Mouse (Mus musculus) hindbrain, embryonic 13.5 days (tissue): Measurements from ENCODE around the gene Ndrg2. TPM values are rescaled to one million over a fixed set of nuclear protein-coding genes. Genes with fewer than 3 reads are reported as not detected.
"Not testable (repeated sequence)": the region's sequence is repeated elsewhere in the genome, so short reads cannot be mapped to it uniquely, and the experiment has no call there.

ENCODE experiments used
- ATAC-seq: fragments of 200-750 bp; cut with Nextera tagmentation; 2 replicates; pipeline ENCODE4 v1.8.0; 2017; ENCODE audit warnings: moderate TSS enrichment; ENCODE audit not compliant: low FRiP score
- H3K27ac ChIP-seq: fragments of 300-500 bp; sonication (generic); 2 replicates; pipeline ENCODE4 v1.5.1; 2015; ENCODE audit warnings: inconsistent platforms, mild to moderate bottlenecking, moderate library complexity
- H3K27me3 ChIP-seq: fragments of 300-500 bp; sonication (generic); 2 replicates; pipeline ENCODE4 v1.6.1; 2015; ENCODE audit warnings: mild to moderate bottlenecking, inconsistent platforms
- H3K36me3 ChIP-seq: fragments of 300-500 bp; sonication (generic); 2 replicates; pipeline ENCODE4 v1.6.1; 2015; ENCODE audit warnings: mild to moderate bottlenecking, inconsistent platforms
- H3K4me1 ChIP-seq: fragments of 300-500 bp; sonication (generic); replicated peaks from 2 replicates; pipeline ENCODE4 v1.6.1; 2015; ENCODE audit warnings: inconsistent platforms
- H3K4me2 ChIP-seq: fragments of 300-500 bp; sonication (generic); 2 replicates; pipeline ENCODE4 v1.6.1; 2015; ENCODE audit warnings: inconsistent platforms, mild to moderate bottlenecking, moderate library complexity
- H3K4me3 ChIP-seq: fragments of 300-500 bp; sonication (generic); 2 replicates; pipeline ENCODE4 v1.5.1; 2015; ENCODE audit warnings: mild to moderate bottlenecking, inconsistent platforms
- H3K9ac ChIP-seq: fragments of 300-500 bp; sonication (generic); 2 replicates; pipeline ENCODE4 v1.6.1; 2015; ENCODE audit warnings: mild to moderate bottlenecking, inconsistent platforms
- H3K9me3 ChIP-seq: fragments of 300-500 bp; sonication (generic); 2 replicates; pipeline ENCODE4 v1.6.1; 2016; ENCODE audit warnings: inconsistent platforms
- WGBS: fragments of 180-500 bp; shearing (Covaris S2); methylation state at CpG from one replicate; pipeline ENCODE4 v1.1.7; 2015; 5-methylcytosine and 5-hydroxymethylcytosine counted together
- polyA plus RNA-seq: library from polyadenylated mRNA; unstranded; fragments of >200 nt; fragmentation: Nextera tagmentation; extraction: Ambion mirVana; gene quantifications from 2 replicates; pipeline ENCODE4 v1.2.1, GENCODE M21; 2015

Gene Ndrg2
- polyA plus RNA-seq, 1 experiment from 2014 or later, result 144 TPM

DNA sequence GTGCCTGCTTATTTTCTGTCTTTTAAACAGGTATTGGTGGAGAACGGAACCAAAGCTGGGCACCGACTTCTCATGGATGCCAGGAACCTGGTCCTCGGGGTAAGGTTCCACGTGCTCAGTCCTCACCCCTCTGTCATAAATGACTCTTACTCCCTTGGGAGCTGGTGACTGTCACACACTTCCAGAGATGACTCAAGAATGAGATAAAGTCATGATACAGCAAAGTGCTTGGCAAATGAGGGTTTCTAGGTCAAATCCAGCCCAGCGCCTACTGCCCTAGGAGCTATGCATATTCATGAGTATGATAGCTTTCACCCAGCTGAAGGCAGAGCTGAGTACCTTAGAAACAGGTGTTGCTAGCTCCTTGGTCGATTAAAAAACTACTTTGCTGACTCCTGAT is 24.1 kb downstream of the Ndrg2 start:
- Histone ChIP-seq H3K36me3 (peaks cover 82% of the 10 kb centered on the region), H3K4me3 (no peak overlapping the region), H3K27ac (no peak overlapping the region), H3K9ac (no peak overlapping the region), H3K4me2 (no peak overlapping the region), H3K9me3 (no peaks in the 10 kb centered on the region), H3K27me3 (no peaks in the 10 kb centered on the region), H3K4me1 (peaks cover 18% of the 10 kb centered on the region)
- ATAC-seq, result no peak
- WGBS, result 87% methylated on average over 6 of the region's 6 CpGs

DNA sequence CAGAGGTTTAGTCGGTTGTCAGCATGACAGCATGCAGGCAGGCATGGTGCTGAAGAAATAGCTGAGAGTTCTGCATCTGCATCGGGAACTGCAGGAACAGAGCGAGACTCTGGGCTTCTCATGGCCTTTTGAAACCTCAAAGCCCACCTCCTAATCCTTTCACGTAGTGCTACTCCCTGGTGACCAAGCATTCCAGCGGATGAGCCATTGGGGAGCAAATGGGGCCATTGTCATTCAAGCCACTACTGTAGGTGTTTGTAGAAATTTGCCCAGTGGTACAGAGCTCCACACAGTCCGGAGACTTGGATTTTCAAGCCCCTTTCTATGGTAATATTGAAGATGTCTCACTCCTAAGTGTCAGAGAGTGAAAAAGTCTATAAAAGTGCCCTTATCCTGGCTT is 27.9 kb downstream of the Ndrg2 start:
- no peaks in the 10 kb centered on the region for H3K27me3 ChIP-seq
- peaks cover 21% of the 10 kb centered on the region for H3K4me1 ChIP-seq
- peak overlapping the region; percentile 91 for H3K9ac ChIP-seq
- no peak overlapping the region for H3K27ac ChIP-seq
- no peak for ATAC-seq
- 53% methylated on average over 6 of the region's 6 CpGs for WGBS
- peaks cover 50% of the 10 kb centered on the region for H3K36me3 ChIP-seq
- peak overlapping the region; percentile 77 for H3K4me3 ChIP-seq
- no peaks in the 10 kb centered on the region for H3K9me3 ChIP-seq
- peak overlapping the region; percentile 71 for H3K4me2 ChIP-seq

DNA sequence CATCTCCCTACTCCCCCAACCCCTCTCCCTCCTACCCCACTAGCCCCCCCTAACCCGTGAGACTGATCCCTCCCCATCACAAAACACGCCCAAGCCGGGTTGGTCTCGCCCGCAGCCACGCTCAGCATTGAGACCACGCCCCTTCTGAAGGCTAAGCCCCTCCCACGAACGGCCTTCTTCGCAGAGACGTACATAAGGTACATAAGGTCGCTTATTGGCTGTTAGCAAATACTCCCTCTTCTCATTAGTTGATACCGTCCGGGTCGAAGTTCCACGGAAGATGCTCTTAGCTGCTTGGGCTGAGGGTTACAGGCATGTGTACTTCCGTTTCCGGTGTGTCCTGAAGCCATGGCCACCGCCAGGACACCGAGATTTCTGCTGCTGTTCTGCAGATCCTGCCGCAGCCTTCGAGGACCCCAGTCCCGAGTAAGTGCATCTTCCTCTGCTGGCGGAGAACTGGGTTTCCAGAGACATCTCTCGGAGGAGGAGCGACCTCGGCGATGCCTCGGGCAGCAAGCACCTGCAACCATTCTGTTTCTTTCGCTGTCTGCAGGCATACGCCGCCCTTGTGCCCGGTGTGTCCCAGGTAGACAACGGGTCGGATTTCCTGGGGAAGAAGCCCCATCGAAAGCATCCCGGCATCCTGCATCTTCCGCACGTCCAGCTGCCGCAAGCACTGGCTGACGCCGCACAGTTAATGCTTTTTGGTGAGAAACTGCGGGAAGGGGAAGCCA is 29.2 kb downstream of the Ndrg2 start, which contains the start of gene Mettl17:
Mettl17 (plus strand) TSS at position 245 of the 734 bp plus-strand sequence.
- Histone ChIP-seq H3K27me3 (no peaks in the 10 kb centered on the region), H3K9me3 (no peaks in the 10 kb centered on the region), H3K4me1 (peaks cover 21% of the 10 kb centered on the region), H3K27ac (peak within 1 kb of the TSS; percentile 86), H3K4me3 (peak within 1 kb of the TSS; percentile 77), H3K9ac (peak within 1 kb of the TSS; percentile 91), H3K4me2 (peak within 1 kb of the TSS; percentile 71), H3K36me3 (peaks cover 37% of the 10 kb centered on the region)
- WGBS, result under 1% methylated on average over 43 of the region's 43 CpGs
- ATAC-seq, result peak; percentile 98

DNA sequence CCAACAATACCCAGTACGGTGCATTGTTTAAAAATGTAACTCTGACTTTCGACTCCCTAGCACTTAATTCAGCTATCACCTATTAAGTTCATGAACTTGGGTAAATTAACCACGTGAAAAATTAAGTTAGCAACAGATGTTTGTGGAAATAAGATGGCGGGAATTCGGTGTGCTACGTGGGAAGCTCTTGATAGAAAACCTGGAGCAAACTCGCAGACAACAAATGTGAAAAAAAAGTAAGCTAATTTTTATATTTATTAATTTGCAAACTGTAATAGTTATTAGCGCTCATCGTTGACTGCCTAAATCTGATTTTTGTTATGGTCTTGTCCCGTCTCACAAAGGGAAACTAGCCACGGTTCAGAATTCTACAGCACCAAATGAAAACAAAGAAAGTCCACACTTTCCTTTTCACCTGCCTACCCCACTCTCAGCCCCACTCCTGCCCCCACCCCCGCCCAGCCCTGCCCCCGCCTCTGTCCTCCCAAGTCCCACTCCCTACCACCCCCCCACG is 29.9 kb downstream of the Ndrg2 start:
- no peaks in the 10 kb centered on the region for H3K27me3 ChIP-seq

DNA sequence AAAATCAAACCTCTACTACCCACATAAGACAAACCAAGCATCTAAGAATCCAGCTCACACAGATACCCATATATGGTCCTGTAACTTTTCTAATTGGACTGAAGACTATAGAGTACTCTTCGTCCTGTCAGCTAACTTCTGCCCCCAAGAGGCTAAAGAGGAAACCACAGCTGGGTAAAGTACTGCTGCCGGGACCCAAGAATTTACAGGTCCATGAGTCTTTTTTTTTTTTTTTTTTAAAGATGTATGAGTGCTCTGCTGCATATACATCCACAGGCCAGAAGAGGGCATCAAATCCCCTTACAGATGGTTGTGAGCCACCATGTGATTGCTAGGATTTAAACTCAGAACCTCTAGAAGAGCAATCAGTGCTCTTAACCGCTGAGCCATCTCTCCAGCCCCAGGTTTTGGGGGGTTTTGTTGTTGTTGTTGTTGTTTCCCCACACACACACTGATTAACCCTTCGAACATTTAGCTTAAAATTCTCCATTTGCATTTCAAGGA is 30.4 kb downstream of the Ndrg2 start:
- WGBS, result under 1% methylated on average over 4 of the region's 4 CpGs
- peaks cover 25% of the 10 kb centered on the region for H3K36me3 ChIP-seq
- H3K4me2 ChIP-seq, result peak overlapping the region; percentile 71
- H3K9me3 ChIP-seq, result no peaks in the 10 kb centered on the region
- H3K4me3 ChIP-seq, result peak overlapping the region; percentile 77
- peak overlapping the region; percentile 86 for H3K27ac ChIP-seq
- no peaks in the 10 kb centered on the region for H3K27me3 ChIP-seq
- peak; percentile 35 for ATAC-seq
- peaks cover 21% of the 10 kb centered on the region for H3K4me1 ChIP-seq
- peak overlapping the region; percentile 62; the same call in 1 of the 2 replicates for H3K9ac ChIP-seq

More for the DNA sequence above, 29.9 kb downstream of the Ndrg2 start:
- H3K4me3 ChIP-seq, result peak overlapping the region; percentile 77
- peaks cover 30% of the 10 kb centered on the region for H3K36me3 ChIP-seq
- peak overlapping the region; percentile 71 for H3K4me2 ChIP-seq
- H3K4me1 ChIP-seq, result peaks cover 21% of the 10 kb centered on the region
- H3K9ac ChIP-seq, result peak overlapping the region; percentile 62
- H3K27ac ChIP-seq, result peak overlapping the region; percentile 86
- no peaks in the 10 kb centered on the region for H3K9me3 ChIP-seq
- ATAC-seq, result peak; percentile 52
- WGBS, result 2% methylated on average over 14 of the region's 14 CpGs

DNA sequence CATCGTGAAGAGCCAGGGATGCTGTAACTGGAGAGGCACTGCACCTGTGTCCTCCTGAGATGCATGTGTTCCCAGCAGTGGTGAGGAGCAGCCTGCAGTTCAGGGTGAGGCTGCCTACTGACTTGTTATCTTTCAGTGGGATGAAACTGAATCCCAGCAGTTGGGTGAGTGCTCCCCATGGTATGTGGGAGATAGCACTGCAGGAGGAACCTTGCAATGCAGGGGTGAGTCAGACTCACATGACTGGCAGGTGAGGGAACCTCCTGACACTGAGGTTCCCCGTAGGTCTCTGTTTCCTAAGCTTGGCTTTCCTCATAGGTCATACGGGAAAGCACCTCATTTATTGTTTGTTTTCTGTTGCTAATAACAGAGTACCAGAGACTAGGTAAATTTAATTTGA is 36.4 kb downstream of the Ndrg2 start:
- Histone ChIP-seq H3K4me3 (no peak overlapping the region), H3K27me3 (no peaks in the 10 kb centered on the region), H3K9ac (no peak overlapping the region), H3K36me3 (no peaks in the 10 kb centered on the region), H3K4me2 (no peak overlapping the region), H3K27ac (no peak overlapping the region), H3K4me1 (no peaks in the 10 kb centered on the region), H3K9me3 (no peaks in the 10 kb centered on the region)
- ATAC-seq, result no peak
- WGBS, result 84% methylated on average over 3 of the region's 3 CpGs

DNA sequence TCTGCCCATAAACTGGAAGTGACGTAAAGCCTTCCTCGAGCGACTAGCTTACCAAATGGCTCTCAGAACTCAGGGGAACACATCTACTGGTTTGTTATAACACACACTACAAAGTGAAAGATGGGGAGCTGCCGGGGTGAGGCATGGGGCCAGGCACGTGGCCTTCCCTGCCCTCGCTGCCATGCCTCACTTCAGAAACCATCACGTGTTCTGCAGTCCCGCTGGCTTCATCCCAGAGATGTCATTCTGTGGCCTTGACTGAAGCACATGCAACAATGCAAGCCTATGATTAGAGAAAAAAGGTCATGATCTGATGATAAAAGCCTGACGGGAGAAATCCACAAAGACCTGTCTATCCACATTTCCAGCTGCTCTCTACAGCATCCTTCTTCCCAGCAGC is 42.2 kb downstream of the Ndrg2 start:
- Histone ChIP-seq H3K4me2 (no peak overlapping the region), H3K9ac (no peak overlapping the region), H3K27me3 (no peaks in the 10 kb centered on the region), H3K4me1 (no peaks in the 10 kb centered on the region), H3K9me3 (no peaks in the 10 kb centered on the region), H3K27ac (no peak overlapping the region), H3K36me3 (no peaks in the 10 kb centered on the region), H3K4me3 (no peak overlapping the region)
- 75% methylated on average over 9 of the region's 9 CpGs for WGBS
- ATAC-seq, result no peak

DNA sequence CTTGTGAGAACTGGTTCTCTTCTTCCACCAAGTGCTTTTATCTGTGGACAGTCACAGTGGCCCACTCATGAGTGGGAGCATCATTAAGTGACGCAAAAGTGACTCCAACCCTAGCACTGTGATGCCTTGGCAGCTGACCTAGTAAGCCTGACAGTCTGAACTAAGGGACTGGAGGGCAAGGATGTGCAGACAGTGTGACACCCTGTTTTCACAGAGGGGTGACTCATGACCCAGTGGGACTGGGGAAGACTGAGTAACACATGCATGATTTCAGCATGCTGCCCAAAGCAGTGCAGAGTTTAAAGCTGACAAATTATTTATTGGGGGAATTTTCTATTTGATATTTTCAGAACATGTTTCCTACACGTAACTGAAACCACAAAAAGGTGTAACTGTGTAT is 43.2 kb downstream of the Ndrg2 start:
- Histone ChIP-seq H3K36me3 (no peaks in the 10 kb centered on the region), H3K27ac (no peak overlapping the region), H3K4me2 (no peak overlapping the region), H3K9ac (no peak overlapping the region), H3K27me3 (no peaks in the 10 kb centered on the region), H3K4me3 (no peak overlapping the region), H3K9me3 (no peaks in the 10 kb centered on the region), H3K4me1 (no peaks in the 10 kb centered on the region)
- no peak for ATAC-seq
- WGBS, result 81% methylated on average over 2 of the region's 2 CpGs

DNA sequence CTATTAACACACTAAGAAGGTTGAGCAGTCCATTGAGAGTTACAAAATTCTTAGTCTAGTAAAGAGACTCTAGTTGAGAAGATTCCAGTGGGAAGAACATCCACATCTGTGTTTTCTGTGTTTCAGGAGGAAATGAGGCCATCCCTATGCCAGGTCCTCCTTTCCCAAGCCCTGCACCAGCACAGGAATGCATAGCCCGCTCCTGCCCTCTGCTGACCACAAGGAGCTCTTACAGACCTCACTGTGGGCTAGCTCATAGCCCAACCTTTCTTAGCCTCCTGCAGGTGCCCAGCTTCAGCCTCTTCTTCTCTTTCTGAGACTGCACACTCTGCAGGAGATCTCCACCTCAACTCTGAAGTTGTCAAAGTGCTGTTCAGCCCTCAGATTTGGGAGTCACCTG is 50.4 kb downstream of the Ndrg2 start:
- H3K36me3 ChIP-seq, H3K9ac ChIP-seq, H3K27ac ChIP-seq, H3K9me3 ChIP-seq, H3K27me3 ChIP-seq, H3K4me3 ChIP-seq, H3K4me2 ChIP-seq, ATAC-seq, H3K4me1 ChIP-seq: not testable (repeated sequence)
- WGBS, result 19% methylated on average over 1 of the region's 1 CpGs

DNA sequence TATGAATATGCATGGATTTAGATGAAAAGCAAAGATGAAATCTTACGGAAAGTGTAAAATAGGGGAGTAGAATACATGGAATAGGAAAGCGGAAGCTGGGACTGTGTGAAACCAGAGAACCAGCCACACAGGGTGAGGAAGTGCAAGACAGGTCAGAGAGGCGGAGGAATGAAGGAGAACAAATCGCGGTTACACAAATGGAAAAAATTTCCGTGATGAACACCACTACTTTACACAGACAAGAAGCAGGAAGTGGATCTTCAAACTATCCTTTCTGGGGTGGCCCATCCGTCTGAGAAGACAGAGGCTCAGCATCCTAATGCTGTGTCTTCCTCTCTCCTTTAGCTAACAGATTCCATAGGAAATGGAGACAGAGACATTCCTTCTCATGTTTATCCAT is 58.7 kb downstream of the Ndrg2 start:
- not testable (repeated sequence) for H3K9me3 ChIP-seq, H3K4me2 ChIP-seq, H3K4me1 ChIP-seq, ATAC-seq, H3K27ac ChIP-seq, H3K27me3 ChIP-seq, H3K9ac ChIP-seq, H3K36me3 ChIP-seq, H3K4me3 ChIP-seq
- WGBS, result 85% methylated on average over 7 of the region's 7 CpGs
